Mouse (Mus musculus): ENCODE measurements at regions not wholly inside any gene's neighbourhood (a gene's known extent, or its start where the extent isn't known, plus 50 kb on each side); places are given as distances from the start of the nearest gene placed in this dataset.

DNA sequence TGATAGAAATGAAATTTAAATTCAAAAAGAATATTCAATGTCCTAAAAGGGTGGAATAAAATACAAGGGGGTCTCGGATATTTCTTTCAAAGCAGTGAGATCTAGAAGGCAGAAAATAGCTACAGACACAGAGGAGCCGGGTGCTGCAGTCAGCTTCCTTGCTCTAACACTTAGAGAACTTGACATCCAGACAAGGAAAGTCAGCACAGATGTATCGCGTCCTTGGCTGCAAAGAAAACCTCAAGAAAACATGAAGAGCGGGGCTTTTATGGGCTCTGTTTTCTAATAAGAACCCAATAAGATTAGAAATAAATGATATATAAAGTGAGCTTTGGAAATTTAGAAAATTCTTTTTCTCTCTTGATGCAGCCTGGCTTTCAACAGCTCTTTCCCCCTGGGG is 53.1 kb upstream of the Glis3 start:
- DNase-seq, result no peak

DNA sequence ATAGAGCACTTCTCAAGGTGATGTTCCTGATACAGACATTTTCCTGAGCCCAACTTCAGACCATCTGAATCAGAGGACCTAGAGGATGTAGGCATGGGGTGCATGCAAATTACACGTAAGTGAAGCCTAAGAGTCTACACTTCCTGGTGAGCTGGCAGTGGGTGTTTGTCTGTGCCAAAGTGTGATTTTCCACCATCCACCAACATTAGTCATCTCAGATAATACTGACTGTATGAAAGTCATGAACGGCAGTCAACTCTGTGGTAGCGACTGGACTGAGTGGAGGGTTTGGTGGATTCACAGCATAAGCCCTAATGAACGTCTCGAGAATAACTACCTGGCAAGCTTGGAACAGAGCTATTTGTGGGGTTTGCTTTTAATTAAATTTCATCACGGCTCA is 53.9 kb upstream of the Glis3 start:
- DNase-seq, result no peak

DNA sequence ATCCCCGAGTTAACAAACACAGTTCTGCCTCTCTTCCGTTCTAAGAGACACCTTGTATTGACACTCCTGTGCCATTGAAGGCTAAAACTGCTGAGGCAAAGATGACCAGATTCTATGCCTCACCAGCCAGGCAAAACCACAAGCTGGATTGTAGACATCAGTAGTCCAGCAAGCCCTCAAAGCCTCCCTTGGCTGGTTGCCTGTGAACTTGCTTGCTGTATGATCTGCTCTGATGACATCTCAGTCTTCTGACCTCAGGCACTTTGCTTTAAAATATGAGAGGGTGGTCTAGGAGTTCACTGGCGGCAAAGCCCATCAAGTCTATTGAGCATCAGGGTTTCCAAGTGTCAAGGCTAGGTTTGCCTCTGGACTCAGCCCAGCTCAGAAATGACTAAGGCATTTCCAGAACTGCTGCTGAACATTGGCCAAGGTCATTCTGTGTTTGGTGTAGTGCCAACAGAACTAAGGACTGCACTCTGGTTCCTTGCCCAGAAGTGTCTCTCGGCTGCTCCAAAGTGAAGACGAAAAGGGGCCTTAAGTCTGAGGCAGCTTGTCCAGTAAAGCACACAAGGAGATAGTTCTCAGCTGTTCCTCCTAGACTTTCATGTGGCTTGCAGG is 63.4 kb upstream of the Glis3 start:
- DNase-seq, result peak; percentile 90

DNA sequence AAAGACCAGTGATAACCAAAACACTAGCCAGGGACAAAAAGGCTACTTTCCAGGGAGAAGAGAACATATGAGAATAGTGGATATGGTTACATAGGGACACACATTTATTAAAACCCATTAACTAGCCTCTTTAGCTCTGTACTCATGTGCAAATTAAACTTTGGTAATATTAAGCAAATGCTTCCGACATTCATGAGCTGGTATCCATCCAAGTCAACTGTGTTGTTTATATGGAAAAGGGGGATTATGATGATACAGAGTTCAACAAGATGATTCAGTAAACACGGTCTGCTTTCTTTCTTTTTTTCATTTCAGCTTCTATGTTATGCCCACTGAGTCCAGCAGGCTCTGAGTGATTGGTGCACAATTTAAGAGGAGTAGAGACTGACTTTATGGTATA is 65.2 kb upstream of the Glis3 start:
- no peak for DNase-seq

DNA sequence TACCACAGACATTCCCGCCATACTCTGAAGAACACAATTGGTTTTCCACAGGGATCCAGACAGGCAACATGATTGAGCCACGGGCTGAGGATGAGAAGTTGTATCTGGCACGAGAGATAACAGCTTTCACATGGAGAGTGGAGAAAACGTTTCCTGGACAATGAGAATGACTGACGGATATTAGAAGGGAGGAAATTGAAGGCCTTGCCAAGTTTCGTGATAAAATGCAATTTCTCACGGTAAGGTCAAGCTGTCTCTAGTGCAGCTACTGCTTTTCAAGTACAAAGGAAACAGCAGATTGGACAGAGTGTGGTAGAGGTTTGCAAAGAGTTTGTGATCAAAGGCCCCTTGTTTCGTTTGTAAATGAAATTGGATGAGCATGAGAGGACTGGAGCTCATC is 65.7 kb upstream of the Glis3 start:
- DNase-seq, result peak; percentile 18

DNA sequence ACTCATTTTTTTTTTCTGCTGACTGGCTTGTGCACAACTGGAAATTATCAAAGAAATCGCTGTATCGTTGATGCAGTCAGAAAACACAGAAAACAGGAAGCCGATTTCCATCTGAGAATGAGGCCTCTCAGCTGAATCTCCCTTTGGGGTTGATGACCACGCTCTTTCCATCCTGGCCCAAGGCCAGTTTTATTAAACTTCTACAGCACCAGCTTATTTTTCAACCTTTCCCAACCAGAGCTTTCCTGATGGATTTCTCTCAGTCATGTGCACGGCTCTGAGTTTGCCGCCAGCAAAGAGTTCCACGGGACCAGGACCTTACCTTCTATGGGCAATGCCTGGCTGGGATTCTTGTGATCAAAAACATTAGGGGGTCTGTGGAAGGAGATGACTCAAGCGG is 71.2 kb upstream of the Glis3 start:
- no peak for DNase-seq

DNA sequence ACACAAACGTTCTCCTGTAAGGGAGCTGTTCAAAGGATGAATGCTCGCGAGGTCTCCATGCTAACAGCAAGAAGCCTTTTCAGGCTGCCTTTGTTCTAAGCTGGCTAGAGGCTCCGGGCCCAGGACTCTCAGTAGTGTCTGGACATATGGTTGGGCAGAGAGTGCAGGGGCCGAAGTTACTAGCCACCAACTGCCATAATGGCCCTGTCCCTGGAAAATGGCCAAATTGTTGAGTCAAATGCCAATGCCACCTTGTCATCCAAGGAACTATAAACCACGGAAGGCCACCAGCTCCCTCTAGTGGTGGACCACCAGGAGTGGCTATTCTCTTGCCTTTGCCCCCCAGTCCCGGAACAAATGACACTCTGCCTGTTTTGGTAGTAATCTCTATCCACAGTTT is 76.0 kb upstream of the Slc1a1 start:
- DNase-seq, result peak; percentile 86

DNA sequence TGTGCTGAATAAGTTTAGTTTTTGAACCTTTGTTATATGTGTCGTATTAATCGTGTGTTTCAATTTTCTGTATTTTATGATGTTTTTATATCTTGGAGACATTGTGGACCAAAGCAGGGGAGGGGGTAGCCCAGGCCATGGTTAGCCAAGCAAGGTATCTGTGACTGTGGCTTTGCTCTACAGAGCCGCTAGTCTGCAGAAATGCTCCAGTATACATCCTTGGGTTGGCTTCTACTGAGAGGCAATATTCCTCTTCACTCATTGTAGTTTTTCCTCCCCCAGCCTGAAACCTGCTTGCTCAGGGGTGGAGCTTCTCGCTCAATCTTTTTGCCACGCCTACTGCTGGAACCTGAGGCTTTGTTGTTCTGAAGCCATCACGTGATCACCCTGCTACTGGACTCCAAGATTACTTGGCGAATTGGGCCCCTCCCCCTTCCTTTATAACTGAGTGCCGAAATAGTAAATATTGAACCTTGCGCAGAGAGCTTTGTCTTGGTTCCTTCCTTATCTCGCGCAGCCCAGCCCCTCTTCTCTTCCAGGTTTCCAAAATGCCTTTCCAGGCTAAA is 70.0 kb upstream of the Slc1a1 start:
- no peak for DNase-seq

DNA sequence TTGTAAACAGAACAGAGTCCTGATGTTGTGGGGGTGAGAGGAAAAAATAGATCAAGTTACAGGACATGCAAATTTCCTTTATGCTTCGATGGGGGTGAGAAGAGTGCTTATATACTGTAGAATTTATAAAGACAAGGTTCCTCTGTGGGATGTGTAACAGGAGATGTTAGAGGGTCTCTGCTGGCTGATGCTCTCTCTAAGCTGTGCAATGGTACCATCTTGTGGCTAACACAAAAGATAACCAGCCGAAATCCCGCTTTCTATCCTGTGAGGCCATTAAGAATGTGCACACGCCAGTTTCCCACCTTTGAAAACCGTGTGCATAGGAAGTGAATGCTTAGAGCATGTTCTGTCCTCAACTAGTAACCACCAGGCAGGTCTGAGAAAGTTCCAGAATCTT is 66.6 kb upstream of the Slc1a1 start:
- DNase-seq, result no peak

DNA sequence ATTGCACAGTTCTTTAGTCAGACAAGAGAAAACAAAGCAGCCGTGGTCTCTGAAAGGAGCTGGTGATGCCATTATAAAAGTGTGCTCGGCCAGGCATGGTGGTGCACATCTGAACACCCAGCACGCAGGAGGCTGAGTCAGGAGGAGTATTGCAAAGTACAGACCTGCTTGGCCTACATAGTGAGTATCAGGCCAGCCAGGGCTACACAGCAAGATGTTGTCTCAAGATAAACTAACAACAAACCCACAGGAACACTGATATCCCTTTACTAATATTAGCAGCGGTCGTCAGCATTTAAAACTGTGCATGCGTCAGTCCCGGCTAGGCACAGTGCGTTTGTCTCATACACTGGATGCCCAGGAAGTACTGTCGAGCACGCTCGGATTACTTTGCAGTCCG is 64.4 kb upstream of the Slc1a1 start:
- no peak for DNase-seq

DNA sequence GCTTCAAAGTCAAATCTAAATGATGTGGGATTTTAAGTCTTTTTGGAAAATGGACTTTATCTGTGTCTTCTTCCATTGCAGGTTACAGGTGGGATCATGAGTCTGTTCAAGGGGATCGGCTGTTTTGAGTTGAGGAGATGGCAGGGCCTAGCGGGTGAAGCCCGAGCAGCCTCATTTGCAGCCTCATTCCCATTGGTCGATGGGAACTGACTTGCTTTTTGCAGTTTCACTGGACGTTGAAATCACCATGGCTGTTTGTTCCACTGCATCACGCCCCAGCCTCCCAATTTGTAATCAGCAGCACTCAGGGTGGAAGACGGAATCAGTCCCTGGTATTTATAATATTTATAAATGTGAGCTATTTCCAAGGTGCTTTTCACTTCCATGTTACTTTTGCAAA is 63.0 kb upstream of the Slc1a1 start:
- DNase-seq, result no peak

DNA sequence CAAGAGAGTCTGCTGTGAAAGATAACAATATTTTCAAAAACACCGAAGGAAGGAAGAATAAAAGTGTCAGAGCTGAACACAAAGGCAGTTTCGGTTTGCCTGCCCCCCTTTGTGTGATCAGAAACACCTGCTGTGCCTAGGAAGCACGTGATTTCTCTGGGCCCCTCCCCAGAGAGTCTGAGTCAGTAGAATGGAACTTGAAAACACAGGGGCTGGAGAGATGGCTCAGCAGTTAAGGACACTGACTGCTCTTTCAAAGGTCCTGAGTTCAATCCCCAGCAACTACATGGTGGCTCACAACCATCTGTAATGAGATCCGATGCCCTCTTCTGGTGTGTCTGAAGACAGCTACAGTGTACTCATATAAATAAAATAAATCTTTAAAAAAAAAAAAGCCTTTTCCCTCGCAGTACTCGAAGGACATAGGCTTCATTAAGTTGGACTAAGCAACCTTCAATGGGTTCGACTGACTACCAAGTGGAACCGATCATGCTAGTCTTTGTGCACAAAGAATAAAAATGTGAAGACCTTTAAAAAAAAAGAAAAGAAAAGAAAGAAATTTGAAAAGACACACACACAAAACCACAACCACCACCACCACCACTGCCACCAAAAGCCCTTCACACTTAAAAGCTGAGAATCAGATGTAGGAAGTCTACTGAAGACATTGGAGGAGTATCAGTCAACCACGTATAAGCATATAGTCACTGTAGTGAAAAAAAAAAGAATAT is 61.8 kb upstream of the Slc1a1 start:
- DNase-seq, result no peak

DNA sequence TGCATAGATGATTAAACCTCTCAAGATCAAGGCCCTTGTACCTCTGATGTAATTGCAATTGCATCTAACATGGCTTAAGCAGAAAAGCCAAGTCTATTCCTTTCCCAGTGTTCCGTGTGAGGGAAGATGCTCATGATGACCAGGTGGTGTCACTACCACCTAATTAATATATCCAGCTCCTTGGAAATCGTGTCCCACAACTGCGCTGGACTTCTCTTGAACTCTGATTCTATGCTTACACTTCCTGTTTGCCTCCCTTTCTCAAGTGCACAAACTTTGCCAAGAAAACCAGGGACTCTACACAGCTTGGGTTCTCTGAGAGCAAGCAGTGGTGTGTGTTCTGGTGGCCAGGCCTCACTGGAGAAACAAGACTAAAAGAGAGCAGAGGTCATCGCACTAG is 58.0 kb upstream of the Slc1a1 start:
- peak; percentile 25 for DNase-seq

DNA sequence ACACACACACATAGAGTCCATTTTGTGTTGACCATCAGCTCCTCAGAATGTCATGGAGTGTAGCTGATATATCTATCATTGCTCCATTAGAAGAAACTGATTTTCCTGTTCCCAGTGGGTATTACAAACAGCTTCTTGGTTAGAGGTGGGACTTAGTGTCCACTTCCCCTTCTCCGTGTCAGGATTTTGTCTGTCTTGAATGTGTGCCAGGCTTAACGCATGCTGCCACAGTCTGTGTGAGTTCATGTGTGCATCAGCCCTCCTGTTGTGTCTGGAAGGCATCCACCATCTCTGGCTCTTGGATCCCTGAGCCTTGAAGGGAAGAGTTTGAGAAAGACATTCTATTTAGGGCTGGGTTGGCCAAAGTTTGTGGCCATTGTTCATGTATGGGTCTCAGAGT is 57.2 kb upstream of the Slc1a1 start:
- no peak for DNase-seq

DNA sequence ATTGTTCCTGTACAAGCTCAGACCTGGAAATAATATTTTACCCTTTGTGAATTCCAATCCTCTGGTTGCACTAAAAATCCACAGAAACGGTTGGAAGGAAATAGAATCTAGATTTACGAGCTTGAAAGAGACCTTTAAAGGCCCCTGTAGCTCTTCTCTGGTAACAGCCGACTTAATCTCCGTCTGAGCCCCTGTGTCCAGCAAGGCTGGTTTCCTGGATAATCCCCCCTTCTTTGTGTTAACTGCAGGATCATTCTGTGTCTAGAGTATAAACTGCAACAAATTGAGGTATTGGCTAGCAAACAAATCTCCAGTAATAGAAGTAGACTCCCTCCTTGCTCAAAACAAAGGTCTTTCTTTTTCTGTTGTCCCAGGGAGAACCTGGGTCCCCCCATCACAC is 56.5 kb upstream of the Slc1a1 start:
- no peak for DNase-seq

DNA sequence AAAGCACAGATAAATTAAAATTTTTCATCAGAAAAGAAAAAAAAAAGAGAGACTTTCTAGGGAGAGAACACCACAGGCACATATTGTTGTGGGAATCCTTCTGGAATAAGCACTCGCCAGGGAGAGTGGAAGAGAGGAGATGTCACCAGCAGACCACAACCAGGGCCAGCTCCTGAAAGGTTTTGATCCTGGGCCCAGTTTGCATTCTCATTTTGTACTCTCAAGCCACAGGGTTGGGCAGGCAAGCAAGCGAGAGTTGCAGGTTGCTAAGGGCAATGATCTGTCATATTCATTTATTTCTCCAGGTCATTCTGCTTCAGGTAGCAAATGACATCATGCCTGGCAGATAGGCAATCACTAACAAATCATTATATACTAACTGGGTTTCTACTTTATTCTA is 52.9 kb upstream of the Slc1a1 start:
- DNase-seq, result no peak

All from adrenal gland, postnatal 10 days (tissue).